Comparison of ENCODE assay signal across 17 mouse cellular contexts in genomic region chr8:10307770-10308476, GRCm38 (mm10).
DNase-seq lines count a peak whose midpoint lies in the region; ATAC-seq and TF ChIP-seq lines count a peak whose summit lies in the region.
"Had no signal": no experiment of that assay in that cellular context is flagged by ENCODE, and none has a peak within 500 bp of the region (broad histone marks: within the 10 kb centered on the region; RNA-seq: fewer than 3 reads in every experiment).

No protein-coding gene starts in this region.

- H3K27me3 ChIP-seq in forebrain, postnatal 0 days (ENCODE audit: insufficient read depth, low read length) = no peaks in the 10 kb centered on the region
- no peaks in the 10 kb centered on the region for H3K27me3 ChIP-seq in forebrain, embryonic 13.5 days
- no peaks in the 10 kb centered on the region for H3K27me3 ChIP-seq in kidney, postnatal 0 days (ENCODE audit: insufficient read depth, low read length)
- H3K27me3 ChIP-seq in heart, embryonic 12.5 days (replicated peaks) = no peaks in the 10 kb centered on the region
- H3K27me3 ChIP-seq: liver, embryonic 13.5 days; stomach, embryonic 15.5 days had no signal

- no peak overlapping the region for H3K27ac ChIP-seq in forebrain, postnatal 0 days (ENCODE audit: low read depth, low read length)
- no peak overlapping the region for H3K27ac ChIP-seq in forebrain, embryonic 13.5 days
- no peak overlapping the region for H3K27ac ChIP-seq in kidney, postnatal 0 days
- no peak overlapping the region for H3K27ac ChIP-seq in heart, embryonic 12.5 days (ENCODE audit: poor library complexity, severe bottlenecking)
- H3K27ac ChIP-seq: layer of hippocampus, adult 2 months; liver, embryonic 13.5 days; stomach, embryonic 15.5 days had no signal

- ATAC-seq in forebrain, postnatal 0 days = peak; percentile 55
- ATAC-seq in forebrain, embryonic 13.5 days = no peak
- no peak for ATAC-seq in kidney, postnatal 0 days (replicated peaks; ENCODE audit: low FRiP score, low read depth)
- ATAC-seq in heart, embryonic 12.5 days (ENCODE audit: insufficient number of reproducible peaks, low FRiP score) = no peak
- ATAC-seq: lung, postnatal 0 days had no signal

- WGBS in forebrain, postnatal 0 days = 42% methylated on average over 12 of the region's 12 CpGs
- 67% methylated on average over 12 of the region's 12 CpGs for WGBS in forebrain, embryonic 13.5 days
- 18% methylated on average over 12 of the region's 12 CpGs for WGBS in kidney, postnatal 0 days
- 51% methylated on average over 12 of the region's 12 CpGs for WGBS in heart, embryonic 12.5 days

- no peak for DNase-seq in forebrain, postnatal 0 days
- peak; percentile 41 for DNase-seq in kidney, postnatal 0 days (ENCODE audit: low spot score)
- no peak for DNase-seq in kidney, adult 8-10 months
- DNase-seq in right cerebral cortex, adult 18-20 months = peak; percentile 32
- no peak for DNase-seq in right cerebral cortex, postnatal 25 days
- DNase-seq in gastrocnemius, adult 18-20 months (ENCODE audit: low spot score) = no peak
- DNase-seq: cerebellum, adult 9-10 months; gastrocnemius, postnatal 10 days; kidney, adult 18-20 months; liver, embryonic 13.5 days; thymus, postnatal 4 days had no signal

- H3K9ac ChIP-seq in forebrain, postnatal 0 days = no peak overlapping the region
- no peak overlapping the region for H3K9ac ChIP-seq in forebrain, embryonic 13.5 days
- H3K9ac ChIP-seq in kidney, postnatal 0 days (ENCODE audit: low read depth, low read length) = no peak overlapping the region
- no peak overlapping the region for H3K9ac ChIP-seq in heart, embryonic 12.5 days
- H3K9ac ChIP-seq: liver, embryonic 13.5 days; stomach, embryonic 15.5 days had no signal

- H3K4me3 ChIP-seq in forebrain, postnatal 0 days (ENCODE audit: low read depth, low read length) = no peak overlapping the region
- H3K4me3 ChIP-seq in forebrain, embryonic 13.5 days = no peak overlapping the region
- no peak overlapping the region for H3K4me3 ChIP-seq in kidney, postnatal 0 days (replicated peaks; ENCODE audit: low read depth, low read length)
- no peak overlapping the region for H3K4me3 ChIP-seq in heart, embryonic 12.5 days
- H3K4me3 ChIP-seq: layer of hippocampus, adult 2 months; liver, embryonic 13.5 days; stomach, embryonic 15.5 days had no signal

- H3K4me1 ChIP-seq in forebrain, postnatal 0 days (ENCODE audit: insufficient read depth) = 0 out of 2 replicates have a peak, but pooled peaks cover 2% of the 10 kb centered on the region
- 0 out of 2 replicates have a peak, but pooled peaks cover 17% of the 10 kb centered on the region for H3K4me1 ChIP-seq in forebrain, embryonic 13.5 days
- no peaks in the 10 kb centered on the region for H3K4me1 ChIP-seq in kidney, postnatal 0 days (replicated peaks; ENCODE audit: insufficient read depth, low read length)
- H3K4me1 ChIP-seq in heart, embryonic 12.5 days (replicated peaks) = peaks cover 3% of the 10 kb centered on the region; the same call in 1 of the 2 replicates
- H3K4me1 ChIP-seq: liver, embryonic 13.5 days; stomach, embryonic 15.5 days had no signal

- H3K4me2 ChIP-seq in forebrain, postnatal 0 days (ENCODE audit: low read depth) = no peak overlapping the region
- H3K4me2 ChIP-seq in forebrain, embryonic 13.5 days = no peak overlapping the region
- H3K4me2 ChIP-seq in kidney, postnatal 0 days (ENCODE audit: low read length) = no peak overlapping the region
- H3K4me2 ChIP-seq in heart, embryonic 12.5 days = no peak overlapping the region
- H3K4me2 ChIP-seq: heart, embryonic 11.5 days; liver, embryonic 13.5 days; stomach, embryonic 15.5 days had no signal

- no peaks in the 10 kb centered on the region for H3K36me3 ChIP-seq in forebrain, postnatal 0 days (ENCODE audit: insufficient read depth)
- H3K36me3 ChIP-seq in forebrain, embryonic 13.5 days (ENCODE audit: poor library complexity, severe bottlenecking) = no peaks in the 10 kb centered on the region
- no peaks in the 10 kb centered on the region for H3K36me3 ChIP-seq in kidney, postnatal 0 days (ENCODE audit: insufficient read depth, low read length)
- H3K36me3 ChIP-seq in heart, embryonic 12.5 days = no peaks in the 10 kb centered on the region
- H3K36me3 ChIP-seq: liver, embryonic 13.5 days; stomach, embryonic 15.5 days had no signal

- TF ChIP-seq CTCF in forebrain, postnatal 0 days (IDR thresholded peaks at IDR 0.05; ENCODE audit: low read depth) = no peak
- no peak for TF ChIP-seq CTCF in kidney, postnatal 0 days (IDR thresholded peaks at IDR 0.05; ENCODE audit: low read depth)

- no peaks in the 10 kb centered on the region for H3K9me3 ChIP-seq in forebrain, postnatal 0 days (ENCODE audit: low read length)
- no peaks in the 10 kb centered on the region for H3K9me3 ChIP-seq in forebrain, embryonic 13.5 days (replicated peaks)
- H3K9me3 ChIP-seq in kidney, postnatal 0 days (replicated peaks; ENCODE audit: low read length) = no peaks in the 10 kb centered on the region
- no peaks in the 10 kb centered on the region for H3K9me3 ChIP-seq in heart, embryonic 12.5 days (replicated peaks)
- H3K9me3 ChIP-seq: liver, embryonic 13.5 days; stomach, embryonic 15.5 days had no signal

Comparison
In these comparisons a context has a peak if more than half of its experiments do, and no peak if none do; other contexts are left out.
1. DNase-seq: peak in kidney, postnatal 0 days (single experiment) and right cerebral cortex, adult 18-20 months (single experiment); none in forebrain, postnatal 0 days (single experiment), kidney, adult 8-10 months (0 of 2), right cerebral cortex, postnatal 25 days (single experiment) and gastrocnemius, adult 18-20 months (single experiment).